Mouse (Mus musculus) liver, embryonic 14.5 days (tissue): ENCODE data around the gene Apbb2.
A peak's percentile ranks its signal among the peaks of the same experiment; 100 is the strongest.

Source experiments
- CTCF ChIP-seq: IDR thresholded peaks from 2 replicates; pipeline ENCODE4 v1.5.1; 2016; ENCODE audit warnings: antibody characterized with exemption, low read depth, control low read depth
- EP300 ChIP-seq: IDR thresholded peaks from 2 replicates; pipeline ENCODE4 v1.6.1; 2016; ENCODE audit warnings: antibody characterized with exemption, low read depth

- peak; percentile 91 for TF ChIP-seq CTCF
- no peak for TF ChIP-seq EP300
These were observed 249.6 kb downstream of the Apbb2 start for GRCm38 (mm10) chr5:66368966-66369365.
